Mouse (Mus musculus): ENCODE measurements at regions not wholly inside any gene's neighbourhood (a gene's known extent, or its start where the extent isn't known, plus 50 kb on each side); places are given as distances from the start of the nearest gene placed in this dataset.

GRCm38 (mm10) chr1:159034952-159035351, 54.7 kb upstream of the Pappa2 start:
- no peak for TF ChIP-seq CTCF (IDR thresholded peaks at IDR 0.05; ENCODE audit: low read depth)
- Histone ChIP-seq H3K4me3 (replicated peaks; ENCODE audit: low read depth, low read length) (no peak overlapping the region), H3K9me3 (replicated peaks; ENCODE audit: low read length) (no peaks in the 10 kb centered on the region), H3K4me2 (ENCODE audit: low read length) (no peak overlapping the region), H3K4me1 (replicated peaks; ENCODE audit: insufficient read depth, low read length) (no peaks in the 10 kb centered on the region), H3K9ac (ENCODE audit: low read depth, low read length) (no peak overlapping the region), H3K27ac (no peak overlapping the region), H3K27me3 (ENCODE audit: insufficient read depth, low read length) (no peaks in the 10 kb centered on the region), H3K36me3 (ENCODE audit: insufficient read depth, low read length) (no peaks in the 10 kb centered on the region)
- DNase-seq (ENCODE audit: low spot score): peak; percentile 47
- 73% methylated on average over 2 of the region's 2 CpGs for WGBS
- ATAC-seq (replicated peaks; ENCODE audit: low FRiP score, low read depth): no peak

- WGBS: 79% methylated on average over 6 of the region's 6 CpGs
Observed at GRCm38 (mm10) chr1:159036371-159036770, 56.1 kb upstream of the Pappa2 start.

GRCm38 (mm10) chr1:159045870-159046385, 65.6 kb upstream of the Pappa2 start:
- no peaks in the 10 kb centered on the region for H3K27me3 ChIP-seq (ENCODE audit: insufficient read depth, low read length)
- H3K36me3 ChIP-seq (ENCODE audit: insufficient read depth, low read length): no peaks in the 10 kb centered on the region
- H3K9me3 ChIP-seq (replicated peaks; ENCODE audit: low read length): no peaks in the 10 kb centered on the region
- no peak overlapping the region for H3K4me2 ChIP-seq (ENCODE audit: low read length)
- no peak for TF ChIP-seq CTCF (IDR thresholded peaks at IDR 0.05; ENCODE audit: low read depth)
- H3K27ac ChIP-seq: no peak overlapping the region
- H3K9ac ChIP-seq (ENCODE audit: low read depth, low read length): no peak overlapping the region
- H3K4me1 ChIP-seq (replicated peaks; ENCODE audit: insufficient read depth, low read length): no peaks in the 10 kb centered on the region
- no peak overlapping the region for H3K4me3 ChIP-seq (replicated peaks; ENCODE audit: low read depth, low read length)
- DNase-seq (ENCODE audit: low spot score): no peak
- WGBS: 68% methylated on average over 4 of the region's 4 CpGs
- no peak for ATAC-seq (replicated peaks; ENCODE audit: low FRiP score, low read depth)

More at GRCm38 (mm10) chr1:159036371-159036770, 56.1 kb upstream of the Pappa2 start:
- no peak for DNase-seq (ENCODE audit: low spot score)
- no peaks in the 10 kb centered on the region for H3K4me1 ChIP-seq (replicated peaks; ENCODE audit: insufficient read depth, low read length)
- no peak for TF ChIP-seq CTCF (IDR thresholded peaks at IDR 0.05; ENCODE audit: low read depth)
- no peaks in the 10 kb centered on the region for H3K36me3 ChIP-seq (ENCODE audit: insufficient read depth, low read length)
- no peak overlapping the region for H3K9ac ChIP-seq (ENCODE audit: low read depth, low read length)
- no peak overlapping the region for H3K4me3 ChIP-seq (replicated peaks; ENCODE audit: low read depth, low read length)
- no peaks in the 10 kb centered on the region for H3K9me3 ChIP-seq (replicated peaks; ENCODE audit: low read length)
- H3K27ac ChIP-seq: no peak overlapping the region
- no peak for ATAC-seq (replicated peaks; ENCODE audit: low FRiP score, low read depth)
- H3K27me3 ChIP-seq (ENCODE audit: insufficient read depth, low read length): no peaks in the 10 kb centered on the region
- H3K4me2 ChIP-seq (ENCODE audit: low read length): no peak overlapping the region

GRCm38 (mm10) chr1:159065024-159065423, 84.7 kb upstream of the Pappa2 start:
- Histone ChIP-seq H3K4me1 (replicated peaks; ENCODE audit: insufficient read depth, low read length) (no peaks in the 10 kb centered on the region), H3K9ac (ENCODE audit: low read depth, low read length) (no peak overlapping the region), H3K36me3 (ENCODE audit: insufficient read depth, low read length) (no peaks in the 10 kb centered on the region), H3K27me3 (ENCODE audit: insufficient read depth, low read length) (no peaks in the 10 kb centered on the region), H3K9me3 (replicated peaks; ENCODE audit: low read length) (no peaks in the 10 kb centered on the region), H3K4me3 (replicated peaks; ENCODE audit: low read depth, low read length) (no peak overlapping the region), H3K27ac (no peak overlapping the region), H3K4me2 (ENCODE audit: low read length) (no peak overlapping the region)
- 44% methylated on average over 1 of the region's 1 CpGs for WGBS
- DNase-seq (ENCODE audit: low spot score) (peak; percentile 38), ATAC-seq (replicated peaks; ENCODE audit: low FRiP score, low read depth) (no peak)
- TF ChIP-seq CTCF (IDR thresholded peaks at IDR 0.05; ENCODE audit: low read depth): no peak

GRCm38 (mm10) chr1:159099205-159099604, 118.9 kb upstream of the Pappa2 start:
- no peaks in the 10 kb centered on the region for H3K4me1 ChIP-seq (replicated peaks; ENCODE audit: insufficient read depth, low read length)
- H3K9me3 ChIP-seq (replicated peaks; ENCODE audit: low read length): no peaks in the 10 kb centered on the region
- H3K4me2 ChIP-seq (ENCODE audit: low read length): no peak overlapping the region
- no peaks in the 10 kb centered on the region for H3K36me3 ChIP-seq (ENCODE audit: insufficient read depth, low read length)
- no peaks in the 10 kb centered on the region for H3K27me3 ChIP-seq (ENCODE audit: insufficient read depth, low read length)
- H3K27ac ChIP-seq: peak overlapping the region; percentile 42; the same call in 1 of the 2 replicates
- ATAC-seq (replicated peaks; ENCODE audit: low FRiP score, low read depth): peak; percentile 52; the same call in 1 of the 2 replicates
- no peak overlapping the region for H3K4me3 ChIP-seq (replicated peaks; ENCODE audit: low read depth, low read length)
- no peak overlapping the region for H3K9ac ChIP-seq (ENCODE audit: low read depth, low read length)
- TF ChIP-seq CTCF (IDR thresholded peaks at IDR 0.05; ENCODE audit: low read depth): no peak
- 54% methylated on average over 2 of the region's 2 CpGs for WGBS
- peak; percentile 89 for DNase-seq (ENCODE audit: low spot score)

GRCm38 (mm10) chr1:159122201-159122600, 109.9 kb upstream of the Cop1 start:
- no peak overlapping the region for H3K27ac ChIP-seq
- no peak overlapping the region for H3K4me2 ChIP-seq (ENCODE audit: low read length)
- H3K9ac ChIP-seq (ENCODE audit: low read depth, low read length): no peak overlapping the region
- WGBS: 90% methylated on average over 3 of the region's 3 CpGs
- DNase-seq (ENCODE audit: low spot score) (no peak), ATAC-seq (replicated peaks; ENCODE audit: low FRiP score, low read depth) (no peak)
- no peaks in the 10 kb centered on the region for H3K9me3 ChIP-seq (replicated peaks; ENCODE audit: low read length)
- no peak for TF ChIP-seq CTCF (IDR thresholded peaks at IDR 0.05; ENCODE audit: low read depth)
- no peaks in the 10 kb centered on the region for H3K4me1 ChIP-seq (replicated peaks; ENCODE audit: insufficient read depth, low read length)
- no peaks in the 10 kb centered on the region for H3K36me3 ChIP-seq (ENCODE audit: insufficient read depth, low read length)
- no peaks in the 10 kb centered on the region for H3K27me3 ChIP-seq (ENCODE audit: insufficient read depth, low read length)
- H3K4me3 ChIP-seq (replicated peaks; ENCODE audit: low read depth, low read length): no peak overlapping the region

GRCm38 (mm10) chr1:159124874-159125273, 107.2 kb upstream of the Cop1 start:
- no peak for TF ChIP-seq CTCF (IDR thresholded peaks at IDR 0.05; ENCODE audit: low read depth)
- Histone ChIP-seq H3K4me2 (ENCODE audit: low read length) (no peak overlapping the region), H3K4me1 (replicated peaks; ENCODE audit: insufficient read depth, low read length) (no peaks in the 10 kb centered on the region), H3K27me3 (ENCODE audit: insufficient read depth, low read length) (no peaks in the 10 kb centered on the region), H3K36me3 (ENCODE audit: insufficient read depth, low read length) (no peaks in the 10 kb centered on the region), H3K27ac (no peak overlapping the region), H3K4me3 (replicated peaks; ENCODE audit: low read depth, low read length) (no peak overlapping the region), H3K9me3 (replicated peaks; ENCODE audit: low read length) (no peaks in the 10 kb centered on the region), H3K9ac (ENCODE audit: low read depth, low read length) (no peak overlapping the region)
- no peak for ATAC-seq (replicated peaks; ENCODE audit: low FRiP score, low read depth)
- no peak for DNase-seq (ENCODE audit: low spot score)

Measured in kidney, postnatal 0 days (tissue).